Mouse (Mus musculus): ENCODE measurements around the gene Flt3l.

Flt3l gene

GRCm38 (mm10) chr7:45094121-45094520 lies 42.1 kb downstream of the Flt3l start:
- peak; percentile 76 for DNase-seq

DNA sequence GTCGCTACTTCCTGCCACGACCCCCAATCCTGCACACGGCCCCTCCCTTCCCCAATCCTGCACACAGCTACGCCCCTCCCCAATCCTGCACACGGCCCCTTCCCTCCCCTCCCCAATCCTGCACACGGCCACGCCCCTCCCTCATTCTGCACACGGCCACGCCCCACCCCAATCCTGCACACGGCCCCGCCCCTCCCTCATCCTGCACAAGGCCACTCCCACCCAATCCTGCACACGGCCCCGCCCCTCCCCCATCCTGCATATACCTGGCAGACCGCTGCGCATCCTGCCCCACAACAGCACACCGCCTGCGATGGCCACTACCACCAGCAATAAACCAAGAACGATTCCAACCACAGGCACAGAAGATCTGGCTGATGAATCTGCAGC lies 42.7 kb downstream of the Flt3l start:
- peak; percentile 74 for DNase-seq

- no peak for DNase-seq
These were observed 43.3 kb downstream of the Flt3l start for GRCm38 (mm10) chr7:45092828-45093515.

DNA sequence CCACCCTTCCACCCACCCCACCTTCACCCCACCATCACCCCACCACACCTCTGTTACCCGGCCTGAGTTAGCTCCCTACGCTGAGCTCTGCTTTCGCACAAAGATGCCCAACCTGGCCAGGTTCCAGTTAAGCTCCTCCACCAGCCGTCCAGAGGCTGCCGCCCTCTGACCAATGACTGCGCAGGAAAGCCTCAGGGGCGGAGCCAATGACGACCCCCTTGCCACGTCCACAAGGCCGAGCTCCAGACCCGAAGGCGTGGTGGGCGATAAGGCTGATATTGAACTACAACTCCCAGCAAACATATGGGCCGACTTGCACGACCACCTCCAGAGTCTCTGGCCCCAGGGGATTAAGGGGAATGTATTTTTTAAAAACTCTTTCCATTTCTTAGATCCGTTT lies 44.2 kb downstream of the Flt3l start, which contains the start of gene Rcn3:
Gene Rcn3 (minus strand): TSS at position 174 of the 400 bp plus-strand sequence.
- peak; percentile 97 for DNase-seq

GRCm38 (mm10) chr7:45091001-45091990 lies 44.9 kb downstream of the Flt3l start:
- DNase-seq: peak; percentile 39

GRCm38 (mm10) chr7:45090251-45090977 lies 45.8 kb downstream of the Flt3l start:
- DNase-seq: no peak

DNA sequence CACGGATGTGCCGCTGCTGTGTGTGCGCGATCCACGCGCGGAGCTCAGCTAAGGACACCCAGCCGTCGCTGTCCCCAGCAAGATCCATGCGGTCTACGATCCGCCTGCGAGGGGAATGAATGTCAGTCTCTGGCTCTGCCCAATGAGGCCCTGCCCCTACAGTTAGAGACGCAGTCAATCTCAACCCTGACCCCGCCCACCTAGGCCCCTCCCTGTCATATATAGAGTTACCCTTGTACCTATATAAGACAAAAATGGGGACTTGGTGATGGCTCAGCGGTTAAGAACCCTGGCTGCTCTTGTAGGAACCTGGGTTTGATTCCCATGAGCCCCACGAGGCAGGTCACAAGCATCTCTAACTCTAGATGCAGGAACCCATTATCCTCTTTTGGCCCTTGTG lies 47.6 kb downstream of the Flt3l start:
- DNase-seq: no peak

DNA sequence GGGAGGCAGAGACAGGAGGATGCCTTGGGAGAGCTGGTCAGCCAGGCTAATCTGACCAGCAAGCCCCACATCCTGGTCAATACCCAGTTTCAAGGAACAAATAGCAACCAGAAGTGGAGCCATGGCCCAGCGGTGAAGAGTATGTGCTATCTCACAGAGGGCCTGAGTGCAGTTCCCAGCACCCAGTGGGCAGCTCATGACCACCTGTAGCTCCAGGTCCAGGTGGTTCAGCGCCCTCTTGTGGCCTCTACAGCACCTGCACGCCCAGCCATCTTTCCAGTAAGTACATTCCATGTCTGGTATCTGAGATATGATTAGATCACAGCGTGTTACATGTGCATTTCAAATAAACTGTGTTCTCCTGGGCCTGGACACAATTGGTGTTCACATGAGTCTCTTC lies 50.1 kb downstream of the Flt3l start:
- no peak for DNase-seq

- no peak for DNase-seq
These were observed 52.8 kb downstream of the Flt3l start for GRCm38 (mm10) chr7:45083300-45083890.

- peak; percentile 41 for DNase-seq
These were observed 53.6 kb downstream of the Flt3l start for GRCm38 (mm10) chr7:45082401-45083299.

DNA sequence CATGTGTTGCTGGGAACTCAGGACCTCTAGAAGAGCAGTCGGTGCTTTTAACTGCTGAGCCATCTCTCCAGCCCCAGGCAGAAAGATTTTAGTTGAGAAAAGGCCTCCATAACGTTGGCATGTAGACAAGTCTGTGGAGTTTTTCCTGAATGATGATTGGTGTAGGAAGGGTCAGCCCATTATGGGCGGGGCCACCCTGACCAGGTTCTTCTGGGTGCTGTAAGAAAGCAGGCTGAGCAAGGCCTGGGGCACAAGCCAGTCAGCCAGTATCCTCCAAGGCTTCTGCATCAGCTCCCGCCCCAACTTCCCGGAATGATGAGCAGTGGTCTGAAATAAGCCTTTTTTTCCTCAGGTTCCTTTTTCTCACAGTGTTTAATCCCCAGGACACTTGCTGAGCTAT lies 55.2 kb downstream of the Flt3l start:
- DNase-seq: no peak

DNA sequence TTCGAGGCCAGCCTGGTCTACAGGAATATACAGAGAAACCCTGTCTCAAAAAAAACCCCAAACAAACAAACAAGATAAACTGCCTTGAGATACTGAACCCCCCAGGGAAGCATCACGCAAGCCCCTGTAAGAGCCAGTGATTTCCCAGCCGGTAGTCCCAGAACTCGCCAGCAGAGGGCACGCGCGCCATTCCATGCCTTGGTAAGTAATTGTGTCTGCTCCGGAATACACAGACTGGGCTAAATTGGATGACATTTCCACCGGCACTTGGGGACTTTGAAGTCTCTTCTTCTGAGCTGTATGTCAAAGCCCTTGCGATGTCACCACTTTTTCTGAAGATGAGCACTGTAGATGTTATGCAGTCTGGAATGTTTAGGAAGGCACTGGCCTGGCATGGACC lies 56.4 kb downstream of the Flt3l start:
- DNase-seq: peak; percentile 89
